In genomic region chr15:27702031-27702971, GRCm38 (mm10) we compare ENCODE assay signal across 8 mouse cellular contexts. TPM values are rescaled to one million over a fixed set of nuclear protein-coding genes. Genes with fewer than 3 reads are reported as not detected.
A peak's percentile ranks its signal among the peaks of the same experiment; 100 is the strongest.
DNase-seq lines count a peak whose midpoint lies in the region; ATAC-seq and TF ChIP-seq lines count a peak whose summit lies in the region.

No protein-coding gene starts in this region.

- peak in 1 of 2 experiments; percentile 38 for DNase-seq in spleen, adult 2 months (ENCODE audit: low read depth in 1 of 2, low spot score in 2 of 2)
- DNase-seq in spleen, adult 12 weeks (ENCODE audit: low spot score), result no peak
- DNase-seq in kidney, postnatal 14 days, result peak; percentile 24
- DNase-seq in thymus, postnatal 14 days, result peak; percentile 81
- DNase-seq in yolk sac, embryonic 10.5 days (ENCODE audit: low spot score), result no peak

- ATAC-seq in forebrain, embryonic 15.5 days (replicated peaks), result no peak
- ATAC-seq in forebrain, embryonic 13.5 days, result no peak
- peak; percentile 73 for ATAC-seq in megakaryocyte, adult 5-6 weeks (ENCODE audit: poor library complexity, severe bottlenecking)

- H3K27ac ChIP-seq in forebrain, embryonic 15.5 days (replicated peaks), result 0 out of 2 replicates have a peak overlapping the region, but pooled peaks have one; percentile 5
- H3K27ac ChIP-seq in forebrain, embryonic 13.5 days, result no peak overlapping the region
- peak overlapping the region; percentile 66 for H3K27ac ChIP-seq in spleen, adult 2 months (ENCODE audit: insufficient read depth, low read length)

- peaks cover 13% of the 10 kb centered on the region for H3K4me1 ChIP-seq in forebrain, embryonic 15.5 days
- H3K4me1 ChIP-seq in forebrain, embryonic 13.5 days, result peaks cover 14% of the 10 kb centered on the region
- H3K4me1 ChIP-seq in spleen, adult 2 months (ENCODE audit: control insufficient read depth, insufficient read depth, insufficient read length), result peaks cover 21% of the 10 kb centered on the region; the same call in 1 of the 2 replicates

- H3K9ac ChIP-seq in forebrain, embryonic 15.5 days (replicated peaks), result no peak overlapping the region
- no peak overlapping the region for H3K9ac ChIP-seq in forebrain, embryonic 13.5 days

- no peaks in the 10 kb centered on the region for H3K9me3 ChIP-seq in forebrain, embryonic 15.5 days
- no peaks in the 10 kb centered on the region for H3K9me3 ChIP-seq in forebrain, embryonic 13.5 days (replicated peaks)

- no peak for TF ChIP-seq CTCF in spleen, adult 2 months (IDR thresholded peaks at IDR 0.05; ENCODE audit: extremely low read depth, insufficient read depth, insufficient read length, insufficient replicate concordance)

- H3K4me2 ChIP-seq in forebrain, embryonic 15.5 days (replicated peaks), result no peak overlapping the region
- no peak overlapping the region for H3K4me2 ChIP-seq in forebrain, embryonic 13.5 days

- H3K4me3 ChIP-seq in forebrain, embryonic 15.5 days, result no peak overlapping the region
- no peak overlapping the region for H3K4me3 ChIP-seq in forebrain, embryonic 13.5 days
- no peak overlapping the region for H3K4me3 ChIP-seq in spleen, adult 2 months (ENCODE audit: extremely low read depth, insufficient read depth, insufficient read length)

- H3K36me3 ChIP-seq in forebrain, embryonic 15.5 days, result no peaks in the 10 kb centered on the region
- H3K36me3 ChIP-seq in forebrain, embryonic 13.5 days (ENCODE audit: poor library complexity, severe bottlenecking), result no peaks in the 10 kb centered on the region
- no peaks in the 10 kb centered on the region for H3K36me3 ChIP-seq in spleen, adult 2 months (ENCODE audit: control insufficient read depth, insufficient read depth, low read length)

- TF ChIP-seq POLR2A in spleen, adult 2 months (IDR thresholded peaks at IDR 0.05; ENCODE audit: low read depth, low read length), result no peak

- H3K27me3 ChIP-seq in forebrain, embryonic 15.5 days, result no peaks in the 10 kb centered on the region
- no peaks in the 10 kb centered on the region for H3K27me3 ChIP-seq in forebrain, embryonic 13.5 days
- H3K27me3 ChIP-seq in spleen, adult 2 months (ENCODE audit: control insufficient read depth, insufficient read depth, low read length), result no peaks in the 10 kb centered on the region

- 34% methylated on average over 11 of the region's 11 CpGs for WGBS in forebrain, embryonic 15.5 days
- WGBS in forebrain, embryonic 13.5 days, result 39% methylated on average over 11 of the region's 11 CpGs
- WGBS in spleen, adult 2 months, result 3% methylated on average over 11 of the region's 11 CpGs

RNA-seq across cellular contexts. Expression of gene Otulinl, which starts 20.9 kb away (rescaled TPM):
- polyA plus RNA-seq in forebrain, embryonic 15.5 days (2015; fragmentation: Nextera tagmentation; extraction: Ambion mirVana), result 10.2 and 12.5 TPM in 2 replicates
- 6.3 and 8.8 TPM in 2 replicates for polyA plus RNA-seq in forebrain, embryonic 13.5 days (2015; fragmentation: Nextera tagmentation; extraction: Ambion mirVana)
- 15.2 and 16.0 TPM in 2 replicates for polyA plus RNA-seq in spleen, adult 2 months (2012; rRNA removed)
- total RNA-seq in megakaryocyte, adult 5-6 weeks (2015), result 215 and 219 TPM in 2 replicates
- total RNA-seq in megakaryocyte, adult 5-6 weeks (2017), result 83.1 and 85.6 TPM in 2 replicates

Comparison
In these comparisons a context has a peak if more than half of its experiments do, and no peak if none do; other contexts are left out.
1. DNase-seq: peak in kidney, postnatal 14 days (single experiment) and thymus, postnatal 14 days (single experiment); none in spleen, adult 12 weeks (single experiment) and yolk sac, embryonic 10.5 days (single experiment).